Mouse (Mus musculus): ENCODE measurements around the gene Doc2b.

DNA sequence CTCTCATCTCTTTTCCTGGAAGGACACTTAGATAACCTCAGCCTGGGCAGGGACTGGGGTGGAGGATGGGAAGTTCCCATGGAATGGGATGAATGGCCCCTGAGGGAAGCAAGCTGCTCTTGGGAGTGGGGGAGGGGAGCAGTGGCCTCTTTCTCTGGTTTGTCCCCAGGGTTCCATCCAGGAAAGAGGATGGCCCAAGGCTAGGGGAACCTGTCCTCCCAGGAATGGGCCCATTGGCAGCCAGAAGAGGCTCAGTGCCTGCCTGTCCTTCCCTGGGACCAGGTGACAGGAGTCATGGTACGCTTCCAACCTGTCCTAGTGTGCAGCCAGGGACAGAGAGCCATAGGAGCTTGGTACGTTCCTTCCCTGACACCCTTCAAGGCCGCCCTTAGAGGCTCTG, 45.7 kb upstream of the Doc2b start:
- TF ChIP-seq TAL1 (IDR thresholded peaks at IDR 0.05; ENCODE audit: low read length), result no peak
- TF ChIP-seq GATA1 (IDR thresholded peaks at IDR 0.05; ENCODE audit: low read length), result no peak
